Comparison of ENCODE assay signal across 8 mouse cellular contexts in genomic region chr2:169723645-169724462, GRCm38 (mm10).
DNase-seq lines count a peak whose midpoint lies in the region; ATAC-seq and TF ChIP-seq lines count a peak whose summit lies in the region.

No protein-coding gene starts in this region.

- H3K4me3 ChIP-seq in kidney, adult 2 months (ENCODE audit: insufficient read depth, low read depth, low read length): no peak overlapping the region
- no peak overlapping the region for H3K4me3 ChIP-seq in lung, embryonic 15.5 days

- WGBS in kidney, adult 2 months: 35% methylated on average over 24 of the region's 24 CpGs
- WGBS in lung, embryonic 15.5 days: 16% methylated on average over 24 of the region's 24 CpGs

- ATAC-seq in lung, embryonic 15.5 days (ENCODE audit: borderline replicate concordance, extremely low read depth, low FRiP score, low TSS enrichment): peak; percentile 87
- ATAC-seq in megakaryocyte-erythroid progenitor cell, adult 5-6 weeks (replicated peaks; ENCODE audit: low FRiP score, low TSS enrichment, poor library complexity, severe bottlenecking): no peak
- no peak for ATAC-seq in cerebellum, adult (ENCODE audit: insufficient number of reproducible peaks, low FRiP score, low TSS enrichment)

- no peak for TF ChIP-seq CTCF in kidney, adult 2 months (conservative IDR thresholded peaks at IDR 0.05; ENCODE audit: insufficient read depth, insufficient read length, low read depth, low read length)

- TF ChIP-seq POLR2A in kidney, adult 2 months (IDR thresholded peaks at IDR 0.05; ENCODE audit: low read depth, low read length): no peak

- H3K9ac ChIP-seq in lung, embryonic 15.5 days: no peak overlapping the region

- no peaks in the 10 kb centered on the region for H3K36me3 ChIP-seq in kidney, adult 2 months (ENCODE audit: control insufficient read depth, insufficient read depth, low read length)
- H3K36me3 ChIP-seq in lung, embryonic 15.5 days: no peaks in the 10 kb centered on the region

- H3K27ac ChIP-seq in kidney, adult 2 months (ENCODE audit: insufficient read depth, low read depth, low read length): peak overlapping the region; percentile 12
- peak overlapping the region; percentile 85 for H3K27ac ChIP-seq in lung, embryonic 15.5 days

- H3K27me3 ChIP-seq in kidney, adult 2 months (replicated peaks; ENCODE audit: control insufficient read depth, insufficient read depth, low read length): no peaks in the 10 kb centered on the region
- no peaks in the 10 kb centered on the region for H3K27me3 ChIP-seq in lung, embryonic 15.5 days

- H3K4me1 ChIP-seq in kidney, adult 2 months (ENCODE audit: control insufficient read depth, insufficient read depth, low read length): no peaks in the 10 kb centered on the region
- peaks cover 50% of the 10 kb centered on the region for H3K4me1 ChIP-seq in lung, embryonic 15.5 days

- H3K4me2 ChIP-seq in lung, embryonic 15.5 days: peak overlapping the region; percentile 41

- H3K9me3 ChIP-seq in lung, embryonic 15.5 days: no peaks in the 10 kb centered on the region

- peak; percentile 39 for DNase-seq in adrenal gland, postnatal 14 days
- DNase-seq in adrenal gland, adult 18-20 months (ENCODE audit: low spot score in 2 of 2): no peak
- DNase-seq in heart, adult 8-10 months (ENCODE audit: low spot score): peak; percentile 76
- peak; percentile 61 for DNase-seq in kidney, adult 2 months
- no peak for DNase-seq in thymus, postnatal 4 days

Comparison
In these comparisons a context has a peak if more than half of its experiments do, and no peak if none do; other contexts are left out.
1. DNase-seq: peak in adrenal gland, postnatal 14 days (single experiment), heart, adult 8-10 months (single experiment) and kidney, adult 2 months (single experiment); none in adrenal gland, adult 18-20 months (0 of 2) and thymus, postnatal 4 days (single experiment).